Mouse (Mus musculus) heart, embryonic 10.5 days (tissue): ENCODE measurements around the gene Gfod1. TPM values are rescaled to one million over a fixed set of nuclear protein-coding genes. Genes with fewer than 3 reads are reported as not detected.

Experiments
- DNase-seq: peaks from one replicate; pipeline ENCODE4 v3.0.0-alpha.2; 2017; ENCODE audit warnings: low spot score
- H3K27ac ChIP-seq: fragments of 300-500 bp; sonication (generic); 2 replicates; pipeline ENCODE4 v1.5.1; 2016; ENCODE audit warnings: mild to moderate bottlenecking
- H3K27me3 ChIP-seq: fragments of 300-500 bp; sonication (generic); 2 replicates; pipeline ENCODE4 v1.6.1; 2016; ENCODE audit warnings: mild to moderate bottlenecking; ENCODE audit not compliant: poor library complexity, insufficient read depth, severe bottlenecking
- H3K36me3 ChIP-seq: fragments of 300-500 bp; sonication (generic); 2 replicates; pipeline ENCODE4 v1.6.1; 2016; ENCODE audit warnings: mild to moderate bottlenecking, moderate library complexity
- H3K4me1 ChIP-seq: fragments of 300-500 bp; sonication (generic); 2 replicates; pipeline ENCODE4 v1.6.1; 2016; ENCODE audit warnings: mild to moderate bottlenecking
- H3K4me3 ChIP-seq: fragments of 300-500 bp; sonication (generic); 2 replicates; pipeline ENCODE4 v1.5.1; 2016; ENCODE audit warnings: mild to moderate bottlenecking, moderate library complexity
- H3K9me3 ChIP-seq: fragments of 300-500 bp; sonication (generic); 2 replicates; pipeline ENCODE4 v1.6.1; 2016; ENCODE audit warnings: mild to moderate bottlenecking, moderate library complexity
- WGBS: fragments of 180-500 bp; shearing (Covaris S2); methylation state at CpG from one replicate; pipeline ENCODE4 v1.1.7; 2016; 5-methylcytosine and 5-hydroxymethylcytosine counted together
- polyA plus RNA-seq: library from polyadenylated mRNA; unstranded; fragments of >200 nt; fragmentation: Nextera tagmentation; extraction: Ambion mirVana; gene quantifications from 2 replicates; pipeline ENCODE4 v1.2.1, GENCODE M21; 2016

The Gfod1 gene
- polyA plus RNA-seq, 1 experiment from 2014 or later, result 0.88 TPM

DNA sequence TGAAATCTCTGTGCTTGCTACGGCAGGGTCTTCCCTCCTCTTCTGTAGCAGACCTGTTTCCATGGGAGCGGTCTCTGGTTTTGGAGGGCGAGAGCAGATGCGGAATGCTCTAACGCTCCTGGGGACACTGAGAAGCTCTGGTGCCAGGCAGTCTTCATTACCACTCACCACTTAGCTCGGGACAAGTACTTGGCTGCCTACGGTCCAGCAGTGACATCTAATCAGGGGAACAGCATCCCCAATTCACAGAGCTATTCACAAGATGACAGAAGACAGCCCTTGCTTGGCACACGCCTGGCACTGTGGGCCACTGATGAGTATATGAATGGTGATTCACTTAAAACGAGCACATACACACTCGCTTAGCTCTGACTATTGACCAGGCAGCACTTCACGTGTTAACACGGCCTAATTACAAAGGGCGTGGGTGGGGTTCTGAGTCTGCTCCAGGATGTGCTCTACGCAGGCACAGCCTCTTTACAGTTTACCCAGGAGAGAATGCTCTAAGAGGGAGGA is 151.9 kb downstream of the Gfod1 start:
- Histone ChIP-seq H3K36me3 (peaks cover 31% of the 10 kb centered on the region), H3K9me3 (no peaks in the 10 kb centered on the region), H3K27me3 (no peaks in the 10 kb centered on the region), H3K27ac (no peak overlapping the region), H3K4me3 (no peak overlapping the region), H3K4me1 (peaks cover 12% of the 10 kb centered on the region; the same call in 1 of the 2 replicates)
- 82% methylated on average over 14 of the region's 14 CpGs for WGBS
- no peak for DNase-seq

DNA sequence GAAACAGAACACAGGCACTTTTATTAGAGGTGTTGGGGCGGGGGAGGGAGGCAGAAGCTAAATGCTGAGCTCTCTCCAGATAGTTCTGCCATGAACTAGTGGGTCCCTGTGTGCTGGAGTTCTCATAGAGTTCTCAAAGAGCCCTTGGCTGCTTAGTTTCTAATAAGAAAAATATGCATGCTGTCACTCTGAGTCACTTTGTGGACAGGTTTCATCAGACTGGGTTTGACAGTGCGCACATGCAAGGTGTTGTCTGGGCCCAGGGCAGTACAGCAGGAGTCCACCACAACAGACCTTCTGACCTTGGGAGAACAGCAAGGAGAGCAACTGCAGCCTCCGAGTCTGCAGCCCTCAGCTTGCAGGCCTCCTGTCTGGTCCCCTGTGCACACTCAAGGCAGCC is 154.3 kb downstream of the Gfod1 start:
- no peaks in the 10 kb centered on the region for H3K9me3 ChIP-seq
- DNase-seq, result no peak
- WGBS, result 68% methylated on average over 3 of the region's 3 CpGs
- H3K4me3 ChIP-seq, result no peak overlapping the region
- peaks cover 24% of the 10 kb centered on the region for H3K4me1 ChIP-seq
- H3K27me3 ChIP-seq, result no peaks in the 10 kb centered on the region
- 0 out of 2 replicates have a peak overlapping the region, but pooled peaks have one; percentile 33 for H3K27ac ChIP-seq
- peaks cover 24% of the 10 kb centered on the region for H3K36me3 ChIP-seq

DNA sequence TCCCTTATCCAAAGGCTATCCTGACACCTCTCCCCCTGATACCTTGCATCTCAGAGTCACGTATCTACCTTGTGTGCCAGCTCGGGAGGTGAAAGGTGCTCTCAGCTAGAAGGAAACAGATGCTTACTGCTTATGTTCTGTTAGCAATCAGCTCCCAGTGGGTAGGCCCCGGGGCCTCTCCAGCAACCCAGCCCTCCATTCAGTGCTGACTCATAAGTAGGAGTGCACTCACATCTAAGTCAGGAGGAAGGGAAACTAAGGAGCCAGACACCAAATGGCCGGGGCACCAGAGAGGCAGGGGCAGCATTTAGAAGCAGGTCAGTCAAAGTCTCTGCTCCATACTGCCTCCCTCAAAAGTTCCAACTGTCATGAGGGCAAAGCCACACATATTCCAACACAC is 155.3 kb downstream of the Gfod1 start:
- H3K4me3 ChIP-seq, result no peak overlapping the region
- H3K36me3 ChIP-seq, result peaks cover 17% of the 10 kb centered on the region
- H3K27me3 ChIP-seq, result no peaks in the 10 kb centered on the region
- no peak overlapping the region for H3K27ac ChIP-seq
- H3K4me1 ChIP-seq, result peaks cover 25% of the 10 kb centered on the region
- no peak for DNase-seq
- WGBS, result 70% methylated on average over 4 of the region's 4 CpGs
- H3K9me3 ChIP-seq, result no peaks in the 10 kb centered on the region

DNA sequence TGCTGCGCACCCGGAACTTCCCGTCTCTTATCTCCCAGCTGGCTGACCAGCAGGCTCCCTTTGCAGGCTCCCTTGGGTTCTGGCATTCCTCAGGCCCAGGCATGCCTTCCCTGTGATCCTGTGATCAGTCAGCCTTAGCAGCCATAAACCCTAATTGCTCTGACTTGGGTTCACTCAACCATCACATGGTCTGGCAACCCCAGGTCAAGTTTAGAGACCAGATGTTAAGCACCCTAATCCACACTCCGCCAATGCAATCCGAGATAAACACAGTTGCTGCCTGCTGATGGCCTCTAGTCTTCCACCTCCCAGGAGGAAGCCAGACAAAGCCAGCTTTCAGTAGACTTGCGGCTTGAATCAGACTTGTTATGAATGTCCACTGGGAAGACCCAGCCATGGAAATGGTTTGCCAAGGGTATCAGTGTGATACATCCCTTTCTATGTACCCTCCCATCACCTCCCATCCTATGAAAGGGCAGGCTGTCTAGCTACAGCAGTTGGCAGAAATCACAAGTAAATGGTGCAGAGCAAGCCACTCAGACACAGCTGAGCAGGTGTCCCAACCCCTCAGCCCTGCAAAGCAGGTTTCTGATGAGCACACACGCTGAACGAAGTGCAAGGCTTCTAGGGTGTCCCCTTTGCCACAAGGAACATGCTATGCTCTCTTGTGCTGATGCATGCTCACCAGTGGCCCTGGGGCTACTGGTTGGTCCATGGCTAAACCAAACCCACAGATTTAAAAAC is 157.3 kb downstream of the Gfod1 start:
- Histone ChIP-seq H3K4me1 (peaks cover 25% of the 10 kb centered on the region), H3K36me3 (peaks cover 5% of the 10 kb centered on the region), H3K4me3 (no peak overlapping the region), H3K27me3 (no peaks in the 10 kb centered on the region), H3K9me3 (no peaks in the 10 kb centered on the region), H3K27ac (0 out of 2 replicates have a peak overlapping the region, but pooled peaks have one; percentile 10)
- DNase-seq, result no peak
- WGBS, result 42% methylated on average over 8 of the region's 8 CpGs

Other genes starting within 250 kb of the Gfod1 start
- gene Tbc1d7, start 132.7 kb downstream of the Gfod1 start, polyA plus RNA-seq, result 55.0 and 55.8 TPM in 2 replicates
- gene Sirt5, start 61.3 kb upstream of the Gfod1 start, polyA plus RNA-seq, result 22.1 and 27.2 TPM in 2 replicates
- gene Nol7, start 94.2 kb upstream of the Gfod1 start, polyA plus RNA-seq, result 123 and 130 TPM in 2 replicates
- 6.8 and 11.6 TPM in 2 replicates for gene Ranbp9, start 177.1 kb upstream of the Gfod1 start, polyA plus RNA-seq